Mouse (Mus musculus) kidney, postnatal 0 days (tissue): ENCODE measurements around the gene Slc9a2. TPM values are rescaled to one million over a fixed set of nuclear protein-coding genes. Genes with fewer than 3 reads are reported as not detected.
A peak's percentile ranks its signal among the peaks of the same experiment; 100 is the strongest.

Experiments
- ATAC-seq: fragments of 200-750 bp; cut with Nextera tagmentation; replicated peaks from 2 replicates; pipeline ENCODE4 v1.8.0; 2017; ENCODE audit warnings: low read depth, moderate number of reproducible peaks, moderate TSS enrichment, moderate library complexity; ENCODE audit not compliant: low FRiP score
- DNase-seq: peaks from one replicate; pipeline ENCODE4 v3.0.0-alpha.2; 2016; ENCODE audit warnings: low spot score
- H3K27ac ChIP-seq: fragments of 300-500 bp; sonication (generic); 2 replicates; pipeline ENCODE4 v1.5.1; 2014; ENCODE audit warnings: mild to moderate bottlenecking
- H3K27me3 ChIP-seq: fragments of 300-500 bp; sonication (generic); 2 replicates; pipeline ENCODE4 v1.6.1; 2014; ENCODE audit warnings: low read length, mixed read lengths; ENCODE audit not compliant: insufficient read depth
- H3K36me3 ChIP-seq: fragments of 300-500 bp; sonication (generic); 2 replicates; pipeline ENCODE4 v1.6.1; 2014; ENCODE audit warnings: low read length, mixed read lengths; ENCODE audit not compliant: insufficient read depth
- H3K4me1 ChIP-seq: fragments of 300-500 bp; sonication (generic); replicated peaks from 2 replicates; pipeline ENCODE4 v1.6.1; 2014; ENCODE audit warnings: antibody characterized with exemption, low read length, mixed read lengths; ENCODE audit not compliant: insufficient read depth
- H3K4me2 ChIP-seq: fragments of 300-500 bp; sonication (generic); 2 replicates; pipeline ENCODE4 v1.6.1; 2014; ENCODE audit warnings: mild to moderate bottlenecking, low read length, moderate library complexity, mixed read lengths
- H3K4me3 ChIP-seq: fragments of 300-500 bp; sonication (generic); replicated peaks from 2 replicates; pipeline ENCODE4 v1.5.1; 2014; ENCODE audit warnings: low read depth, low read length
- H3K9ac ChIP-seq: fragments of 300-500 bp; sonication (generic); 2 replicates; pipeline ENCODE4 v1.6.1; 2014; ENCODE audit warnings: low read depth, low read length
- H3K9me3 ChIP-seq: fragments of 300-500 bp; sonication (generic); replicated peaks from 2 replicates; pipeline ENCODE4 v1.6.1; 2016; ENCODE audit warnings: low read length, inconsistent platforms, mixed read lengths
- CTCF ChIP-seq: IDR thresholded peaks from 2 replicates; pipeline ENCODE4 v1.5.1; 2016; ENCODE audit warnings: antibody characterized with exemption, low read depth, mild to moderate bottlenecking, moderate library complexity
- WGBS: fragments of 180-500 bp; shearing (Covaris S2); extraction: QIAGEN DNeasy Blood & Tissue Kit; methylation state at CpG from one replicate; pipeline ENCODE4 v1.1.7; 2014; 5-methylcytosine and 5-hydroxymethylcytosine counted together
- polyA plus RNA-seq: library from polyadenylated mRNA; unstranded; fragments of >200 nt; fragmentation: Nextera tagmentation; extraction: Ambion mirVana; gene quantifications from 2 replicates; pipeline ENCODE4 v1.2.1, GENCODE M21; 2015

The Slc9a2 gene
- polyA plus RNA-seq, 1 experiment from 2014 or later = 6.4 TPM

GRCm38 (mm10) chr1:40776102-40776501 is 95.7 kb downstream of the Slc9a2 start:
- no peak for TF ChIP-seq CTCF
- H3K4me1 ChIP-seq = no peaks in the 10 kb centered on the region
- H3K4me3 ChIP-seq = no peak overlapping the region
- H3K4me2 ChIP-seq = no peak overlapping the region
- no peak for ATAC-seq
- H3K27me3 ChIP-seq = no peaks in the 10 kb centered on the region
- no peak overlapping the region for H3K27ac ChIP-seq
- H3K9ac ChIP-seq = no peak overlapping the region
- no peak for DNase-seq
- WGBS = 79% methylated on average over 2 of the region's 2 CpGs
- H3K9me3 ChIP-seq = no peaks in the 10 kb centered on the region
- H3K36me3 ChIP-seq = peaks cover 21% of the 10 kb centered on the region; the same call in 1 of the 2 replicates

- Histone ChIP-seq H3K4me1 (no peaks in the 10 kb centered on the region), H3K9ac (no peak overlapping the region), H3K27me3 (no peaks in the 10 kb centered on the region), H3K4me3 (no peak overlapping the region), H3K36me3 (peaks cover 21% of the 10 kb centered on the region; the same call in 1 of the 2 replicates), H3K27ac (no peak overlapping the region), H3K9me3 (no peaks in the 10 kb centered on the region), H3K4me2 (no peak overlapping the region)
- no peak for DNase-seq
- TF ChIP-seq CTCF = no peak
- 70% methylated on average over 3 of the region's 3 CpGs for WGBS
- no peak for ATAC-seq
Measured at GRCm38 (mm10) chr1:40776763-40777162, 96.4 kb downstream of the Slc9a2 start.

- TF ChIP-seq CTCF = no peak
- peak; percentile 34 for DNase-seq
- Histone ChIP-seq H3K36me3 (peaks cover 20% of the 10 kb centered on the region), H3K4me3 (no peak overlapping the region), H3K27ac (no peak overlapping the region), H3K9me3 (no peaks in the 10 kb centered on the region), H3K27me3 (no peaks in the 10 kb centered on the region), H3K4me2 (no peak overlapping the region), H3K4me1 (no peaks in the 10 kb centered on the region), H3K9ac (no peak overlapping the region)
- no peak; the same call in 1 of the 2 replicates for ATAC-seq
- 45% methylated on average over 7 of the region's 7 CpGs for WGBS
Measured at GRCm38 (mm10) chr1:40783450-40783849, 103.1 kb downstream of the Slc9a2 start.

DNA sequence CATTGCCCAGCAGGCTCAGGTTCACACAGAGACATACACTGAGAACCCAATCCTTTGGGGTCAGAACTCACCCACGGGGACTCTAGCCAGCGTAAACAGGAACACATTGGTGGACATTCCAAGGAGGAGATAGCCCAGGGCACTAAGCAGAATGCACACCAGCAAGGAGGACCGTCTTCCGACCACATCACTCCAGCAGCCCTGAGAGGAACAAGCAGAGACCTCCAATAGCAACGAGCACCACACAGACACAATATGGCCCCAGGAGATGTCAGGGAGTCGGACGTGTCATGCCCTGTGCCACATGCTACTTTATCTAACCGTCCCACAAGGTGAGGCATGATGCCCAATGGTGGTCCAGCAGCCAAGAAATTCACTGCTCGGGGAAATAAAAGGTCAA is 103.9 kb downstream of the Slc9a2 start:
- 89% methylated on average over 9 of the region's 9 CpGs for WGBS
- H3K4me2 ChIP-seq = no peak overlapping the region
- no peak for DNase-seq
- no peak for ATAC-seq
- H3K4me1 ChIP-seq = no peaks in the 10 kb centered on the region
- TF ChIP-seq CTCF = no peak
- no peaks in the 10 kb centered on the region for H3K9me3 ChIP-seq
- no peak overlapping the region for H3K27ac ChIP-seq
- no peaks in the 10 kb centered on the region for H3K27me3 ChIP-seq
- peaks cover 14% of the 10 kb centered on the region for H3K36me3 ChIP-seq
- H3K9ac ChIP-seq = no peak overlapping the region
- no peak overlapping the region for H3K4me3 ChIP-seq

- 72% methylated on average over 11 of the region's 11 CpGs for WGBS
- peak; percentile 15 for DNase-seq
- no peak overlapping the region for H3K9ac ChIP-seq
Measured at GRCm38 (mm10) chr1:40785876-40786445, 105.6 kb downstream of the Slc9a2 start.

GRCm38 (mm10) chr1:40788956-40789355 is 108.6 kb downstream of the Slc9a2 start:
- Histone ChIP-seq H3K4me2 (no peak overlapping the region), H3K4me1 (0 out of 2 replicates have a peak, but pooled peaks cover 4% of the 10 kb centered on the region), H3K27me3 (no peaks in the 10 kb centered on the region), H3K9ac (no peak overlapping the region), H3K27ac (no peak overlapping the region), H3K36me3 (no peaks in the 10 kb centered on the region), H3K4me3 (no peak overlapping the region), H3K9me3 (no peaks in the 10 kb centered on the region)
- 83% methylated on average over 6 of the region's 6 CpGs for WGBS
- TF ChIP-seq CTCF = no peak
- DNase-seq = no peak
- ATAC-seq = no peak

More at GRCm38 (mm10) chr1:40785876-40786445, 105.6 kb downstream of the Slc9a2 start:
- Histone ChIP-seq H3K4me1 (0 out of 2 replicates have a peak, but pooled peaks cover 2% of the 10 kb centered on the region), H3K36me3 (peaks cover 6% of the 10 kb centered on the region; the same call in 1 of the 2 replicates), H3K9me3 (no peaks in the 10 kb centered on the region), H3K27me3 (no peaks in the 10 kb centered on the region), H3K27ac (no peak overlapping the region), H3K4me2 (no peak overlapping the region), H3K4me3 (no peak overlapping the region)
- no peak for TF ChIP-seq CTCF
- peak; percentile 67 for ATAC-seq
